Mouse (Mus musculus): ENCODE results near the gene Hyal3. TPM values are rescaled to one million over a fixed set of nuclear protein-coding genes. Genes with fewer than 3 reads are reported as not detected.

The Hyal3 gene
- total RNA-seq, 1 experiment from 2014 or later = 0.87 TPM

- ATAC-seq (replicated peaks; ENCODE audit: low read depth, poor library complexity, severe bottlenecking) = no peak
Observed at GRCm38 (mm10) chr9:107630576-107630975, 50.0 kb downstream of the Hyal3 start.

- no peak for ATAC-seq (replicated peaks; ENCODE audit: low read depth, poor library complexity, severe bottlenecking)
Observed at GRCm38 (mm10) chr9:107631311-107631826, 50.8 kb downstream of the Hyal3 start.

- no peak for ATAC-seq (replicated peaks; ENCODE audit: low read depth, poor library complexity, severe bottlenecking)
Observed at GRCm38 (mm10) chr9:107631861-107632260, 51.2 kb downstream of the Hyal3 start.

- ATAC-seq (replicated peaks; ENCODE audit: low read depth, poor library complexity, severe bottlenecking) = peak; percentile 29
Observed at GRCm38 (mm10) chr9:107632478-107632877, 51.9 kb downstream of the Hyal3 start.

GRCm38 (mm10) chr9:107633091-107633660 is 52.6 kb downstream of the Hyal3 start:
- ATAC-seq (replicated peaks; ENCODE audit: low read depth, poor library complexity, severe bottlenecking) = peak; percentile 61

- ATAC-seq (replicated peaks; ENCODE audit: low read depth, poor library complexity, severe bottlenecking) = no peak
Observed at GRCm38 (mm10) chr9:107633661-107634405, 53.2 kb downstream of the Hyal3 start.

GRCm38 (mm10) chr9:107634406-107635278 is 54.0 kb downstream of the Hyal3 start:
- no peak for ATAC-seq (replicated peaks; ENCODE audit: low read depth, poor library complexity, severe bottlenecking)

- ATAC-seq (replicated peaks; ENCODE audit: low read depth, poor library complexity, severe bottlenecking) = peak; percentile 74
Observed at GRCm38 (mm10) chr9:107635279-107636028, 54.8 kb downstream of the Hyal3 start, which contains the start of gene Gnai2. TSS of gene Gnai2 (minus strand) at chr9:107635367.

Other genes with a start within 250 kb of the Hyal3 start
- 8.1 and 16.1 TPM in 2 replicates for gene Hemk1, start 242.5 kb upstream of the Hyal3 start, total RNA-seq (2017)
- gene 6430571L13Rik, start 240.2 kb upstream of the Hyal3 start, total RNA-seq (2017) = 0.23 and 0.44 TPM in 2 replicates
- gene Cacna2d2, start 181.2 kb upstream of the Hyal3 start, total RNA-seq (2017) = 0.19 and 0.37 TPM in 2 replicates
- 15.1 and 17.2 TPM in 2 replicates for gene Tmem115, start 46.9 kb upstream of the Hyal3 start, total RNA-seq (2017)
- 13.7 and 33.9 TPM in 2 replicates for gene Cyb561d2, start 38.6 kb upstream of the Hyal3 start, total RNA-seq (2017)
- 12.8 and 15.2 TPM in 2 replicates for gene Nprl2, start 38.6 kb upstream of the Hyal3 start, total RNA-seq (2017)
- gene Zmynd10, start 33.5 kb upstream of the Hyal3 start, total RNA-seq (2017) = not detected in 2 replicates
- 29.3 and 37.4 TPM in 2 replicates for gene Rassf1, start 29.3 kb upstream of the Hyal3 start, total RNA-seq (2017)
- gene Tusc2, start 17.6 kb upstream of the Hyal3 start, total RNA-seq (2017) = 11.8 and 14.8 TPM in 2 replicates
- 6.9 and 7.2 TPM in 2 replicates for gene Hyal2, start 12.9 kb upstream of the Hyal3 start, total RNA-seq (2017)
- 0.53 and 1.2 TPM in 2 replicates for gene Hyal1, start 3.9 kb upstream of the Hyal3 start, total RNA-seq (2017)
- 13.3 TPM in 2 replicates for gene Naa80, start 1.9 kb upstream of the Hyal3 start, total RNA-seq (2017)
- gene Ifrd2, start 6.8 kb downstream of the Hyal3 start, total RNA-seq (2017) = 59.3 and 59.7 TPM in 2 replicates
- gene Sema3b, start 28.4 kb downstream of the Hyal3 start, total RNA-seq (2017) = not detected in 2 replicates
- gene Gnai2, start 54.5 kb downstream of the Hyal3 start, total RNA-seq (2017) = 319 and 345 TPM in 2 replicates
- gene Slc38a3, start 88.7 kb downstream of the Hyal3 start, total RNA-seq (2017) = not detected in 2 replicates
- gene Gnat1, start 98.9 kb downstream of the Hyal3 start, total RNA-seq (2017) = not detected in 2 replicates
- gene Sema3f, start 129.7 kb downstream of the Hyal3 start, total RNA-seq (2017) = 0.23 TPM in 1 of 2 replicates, not detected in the other
- 188 and 222 TPM in 2 replicates for gene Rbm5, start 190.2 kb downstream of the Hyal3 start, total RNA-seq (2017)